Mouse (Mus musculus) brain, embryonic 14.5 days (tissue): ENCODE results near the gene Gigyf1. TPM values are rescaled to one million over a fixed set of nuclear protein-coding genes. Genes with fewer than 3 reads are reported as not detected.

ENCODE experiments used
- DNase-seq: peaks from one replicate; pipeline ENCODE4 v3.0.0-alpha.2; 2011; ENCODE audit warnings: low read depth
- CTCF ChIP-seq: fragments of 200-500 bp; IDR thresholded peaks from 2 replicates; pipeline ENCODE4 v1.5.1; 2012; ENCODE audit warnings: inconsistent platforms, mild to moderate bottlenecking, moderate library complexity, borderline replicate concordance; ENCODE audit not compliant: insufficient read depth, insufficient read length; ENCODE audit errors: extremely low read depth
- POLR2A ChIP-seq: fragments of 200-500 bp; IDR thresholded peaks from 2 replicates; pipeline ENCODE4 v1.6.1; 2012; ENCODE audit warnings: mild to moderate bottlenecking, inconsistent platforms, borderline replicate concordance; ENCODE audit not compliant: poor library complexity, insufficient read depth, insufficient read length, severe bottlenecking; ENCODE audit errors: extremely low read depth
- polyA plus RNA-seq: library from polyadenylated mRNA; depleted of rRNA; stranded (reverse); fragments of >200 nt; gene quantifications from 2 replicates; pipeline ENCODE4 v1.2.3, GENCODE M21; 2012

Gene Gigyf1
- polyA plus RNA-seq, 1 experiment: 56.9 TPM

DNA sequence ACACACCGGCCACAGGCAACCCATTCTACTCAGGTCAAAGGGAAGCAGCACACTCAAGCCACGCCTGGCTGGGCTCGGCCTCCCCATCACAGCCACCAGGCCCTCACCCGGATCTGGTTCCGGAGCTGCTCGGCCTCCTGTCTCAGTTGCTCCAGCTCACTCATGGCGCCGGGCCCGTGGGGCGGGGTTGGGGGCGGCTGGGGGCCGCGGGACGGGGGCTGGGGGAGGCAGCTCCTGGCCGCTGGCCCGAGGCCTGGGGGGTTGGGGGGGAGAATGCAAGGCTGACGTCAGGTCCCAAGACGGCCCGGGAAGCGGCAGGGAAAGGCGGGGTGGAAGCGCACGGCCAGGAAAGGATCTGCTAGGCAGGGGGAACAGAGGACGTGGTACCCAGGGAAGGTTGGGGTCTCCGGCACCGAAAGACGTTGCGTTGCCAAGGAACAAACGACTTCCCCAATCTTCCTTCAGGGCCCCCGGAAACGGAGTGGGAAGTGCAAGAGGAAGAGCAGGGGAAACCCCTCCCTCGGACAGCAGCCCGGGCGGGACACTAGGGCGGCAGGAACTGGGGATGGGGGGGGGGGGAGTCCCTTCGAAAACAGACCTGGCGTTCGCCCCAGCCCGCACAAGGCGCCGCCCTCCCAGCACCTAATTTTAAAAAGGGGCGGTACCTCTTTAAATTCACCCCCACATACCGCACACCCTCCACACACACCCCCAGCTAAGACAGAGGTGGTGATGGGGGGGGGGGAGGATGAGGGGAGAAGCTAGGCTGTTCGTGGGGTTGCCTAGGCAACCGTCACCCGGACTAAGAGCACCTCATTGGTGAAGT lies 12.5 kb downstream of the Gigyf1 start:
- DNase-seq: peak; percentile 98
- TF ChIP-seq CTCF: no peak
- TF ChIP-seq POLR2A: no peak

DNA sequence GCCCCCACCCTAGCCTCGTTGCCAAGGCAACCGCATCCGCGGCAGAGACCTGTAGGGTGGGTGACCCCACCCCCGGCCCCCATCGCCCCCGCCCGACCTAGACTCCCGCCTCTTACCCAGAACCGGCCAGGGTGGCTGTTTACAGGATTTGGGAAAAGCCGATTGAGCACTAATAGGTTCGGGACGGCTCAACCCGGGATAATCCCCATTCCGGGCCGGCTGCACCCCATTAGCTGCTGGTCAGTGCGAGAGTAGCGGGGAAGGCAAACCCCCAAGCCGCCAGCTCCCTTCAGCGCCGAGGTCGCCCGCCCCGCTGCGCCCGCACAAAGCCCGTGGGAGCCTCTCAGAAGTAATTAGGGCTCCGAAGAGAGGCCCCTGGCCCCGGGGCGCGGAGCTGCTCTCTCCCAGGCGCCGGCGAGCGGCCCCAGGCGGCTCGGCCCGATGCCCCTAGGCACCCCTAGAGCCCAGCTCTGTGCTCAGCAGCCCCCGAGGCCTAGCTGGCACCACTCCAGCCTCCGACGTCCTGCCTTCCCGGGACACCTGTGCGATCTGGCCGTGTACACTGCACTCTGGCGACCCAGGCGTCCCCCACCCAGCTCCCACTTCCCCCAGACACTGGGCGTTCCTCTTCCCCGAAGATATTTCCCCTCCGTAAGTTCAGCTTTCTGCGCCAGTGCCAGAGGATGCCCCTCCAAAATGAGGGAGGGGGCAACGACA lies 13.2 kb downstream of the Gigyf1 start:
- TF ChIP-seq CTCF (no peak), POLR2A (no peak)
- DNase-seq: no peak

DNA sequence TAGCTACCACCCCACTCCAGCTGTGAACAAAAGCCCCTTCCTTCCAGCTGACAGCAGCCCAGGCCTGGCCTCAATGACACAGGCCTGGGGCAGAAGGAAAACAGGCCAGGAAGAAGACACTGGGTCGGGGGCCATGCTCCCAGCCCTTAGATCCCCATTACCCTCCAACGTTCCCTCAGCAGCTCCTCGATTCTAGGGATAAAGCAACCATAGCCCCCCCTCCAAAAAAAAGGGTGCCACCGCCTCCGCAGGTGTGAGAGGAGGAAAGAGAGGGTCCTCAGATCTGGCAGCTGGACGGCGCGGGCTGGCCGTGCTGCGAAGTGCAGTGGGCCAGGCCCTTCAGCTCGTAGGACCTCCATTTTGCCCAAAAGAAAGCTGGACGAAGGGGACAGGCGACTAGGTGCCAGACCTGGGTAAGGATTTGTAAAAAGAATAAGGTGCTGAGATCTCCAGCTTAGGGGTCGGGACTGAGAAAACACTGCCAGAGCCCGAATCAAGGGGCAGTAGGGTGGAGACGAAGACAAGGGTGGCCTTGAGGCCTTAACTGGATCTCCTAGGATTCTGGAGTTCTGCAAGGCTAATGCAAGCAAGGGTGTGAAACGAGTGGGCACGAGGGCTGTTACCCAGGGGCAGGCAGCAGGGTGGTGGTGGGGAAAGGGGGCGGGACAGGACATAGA lies 13.9 kb downstream of the Gigyf1 start:
- no peak for DNase-seq
- TF ChIP-seq POLR2A: no peak
- no peak for TF ChIP-seq CTCF

DNA sequence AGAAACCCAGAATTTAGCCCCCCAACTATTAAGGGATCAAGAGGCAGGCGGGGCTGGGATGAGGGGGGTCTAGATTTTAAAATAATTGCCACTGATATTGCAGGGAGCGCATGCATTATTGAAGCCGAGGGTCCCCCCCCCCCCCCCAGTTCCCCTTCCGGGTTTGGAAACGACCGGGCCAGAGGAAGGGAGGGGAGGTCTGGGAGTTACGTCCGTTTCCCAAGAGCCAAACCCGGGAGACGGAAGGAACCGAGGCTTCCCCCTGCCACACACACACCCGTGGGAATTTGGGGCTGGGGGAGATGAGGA lies 14.4 kb downstream of the Gigyf1 start:
- DNase-seq: no peak
- TF ChIP-seq POLR2A (no peak), CTCF (no peak)

DNA sequence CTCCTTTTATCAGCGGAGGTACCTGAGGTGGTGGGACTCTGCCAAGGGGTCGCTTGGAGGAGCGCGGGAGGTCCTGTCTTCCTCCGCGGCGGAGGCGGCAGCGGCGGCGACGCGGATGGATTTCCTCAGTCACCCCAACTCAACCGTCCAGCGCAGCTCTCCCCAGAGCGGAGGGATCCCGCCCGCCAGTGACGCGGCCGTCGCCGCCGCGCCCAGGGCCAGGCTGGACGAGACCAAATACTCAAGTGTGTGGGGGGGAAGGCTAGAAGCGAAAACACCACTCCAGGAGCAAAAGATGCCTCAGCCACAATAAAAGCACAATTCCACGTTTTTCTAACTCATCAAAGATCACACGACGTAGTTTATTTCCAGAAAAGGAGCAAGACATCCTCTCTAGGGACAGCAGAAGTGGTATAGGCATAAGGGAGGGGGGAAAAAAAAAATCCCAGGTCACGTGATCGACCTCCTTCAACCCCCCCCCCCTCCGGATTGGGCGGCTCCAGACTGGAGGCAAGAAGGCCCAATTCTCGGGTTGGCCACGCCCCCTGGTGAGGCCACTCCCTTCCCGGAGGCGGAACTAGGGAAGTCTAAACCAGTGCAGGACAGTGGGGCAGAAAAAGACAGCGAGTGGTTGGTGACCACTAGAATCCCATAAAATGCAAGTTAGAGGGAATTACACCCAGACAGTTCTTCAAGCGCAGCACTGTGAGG lies 14.9 kb downstream of the Gigyf1 start, which contains the start of the genes Epo and Gnb2:
TSS of gene Epo (minus strand) at position 126 of the 711 bp plus-strand sequence.
TSS of gene Gnb2 (minus strand) at position 394 of the 711 bp plus-strand sequence.
- peak; percentile 72 for TF ChIP-seq POLR2A
- TF ChIP-seq CTCF: no peak
- DNase-seq: peak; percentile 99

DNA sequence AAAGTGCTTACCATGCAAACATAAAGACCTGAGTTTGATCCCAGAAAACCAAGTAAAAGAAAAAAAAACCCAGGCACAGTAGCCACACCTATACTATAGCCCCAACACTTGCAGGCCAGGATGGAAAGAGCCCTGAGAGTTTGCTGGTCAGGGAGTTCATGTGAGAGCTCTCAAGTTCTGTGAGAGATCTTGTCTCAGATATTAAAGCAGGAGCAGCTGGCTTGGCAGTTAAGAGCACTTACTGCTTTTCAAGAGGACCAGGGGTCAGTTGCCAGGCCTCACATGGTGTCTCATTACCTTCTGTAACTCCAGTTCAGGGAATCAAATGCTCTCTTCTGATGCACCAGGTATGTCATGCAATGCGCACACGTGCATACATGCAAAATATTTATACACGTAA lies 16.4 kb downstream of the Gigyf1 start:
- no peak for DNase-seq
- TF ChIP-seq CTCF (no peak), POLR2A (no peak)

DNA sequence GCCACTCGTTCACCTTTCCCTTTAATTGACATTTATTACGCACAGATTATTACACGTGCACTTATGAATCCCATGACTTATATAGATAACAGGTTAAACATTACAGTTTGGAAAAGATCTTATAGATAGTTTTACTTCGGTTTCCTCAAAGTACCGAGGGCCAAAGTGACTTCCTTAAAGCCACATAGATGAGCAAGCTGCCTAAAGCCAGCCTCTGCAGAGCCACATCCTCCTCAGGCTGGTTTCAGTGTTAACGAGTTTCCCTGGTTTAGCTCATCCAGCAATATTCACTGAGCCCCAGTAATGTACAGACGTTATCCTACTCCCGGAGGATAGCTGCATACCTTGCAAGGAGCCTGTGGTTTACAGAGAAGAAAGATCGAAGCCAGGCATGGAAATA lies 17.0 kb downstream of the Gigyf1 start:
- TF ChIP-seq POLR2A (no peak), CTCF (no peak)
- no peak for DNase-seq

DNA sequence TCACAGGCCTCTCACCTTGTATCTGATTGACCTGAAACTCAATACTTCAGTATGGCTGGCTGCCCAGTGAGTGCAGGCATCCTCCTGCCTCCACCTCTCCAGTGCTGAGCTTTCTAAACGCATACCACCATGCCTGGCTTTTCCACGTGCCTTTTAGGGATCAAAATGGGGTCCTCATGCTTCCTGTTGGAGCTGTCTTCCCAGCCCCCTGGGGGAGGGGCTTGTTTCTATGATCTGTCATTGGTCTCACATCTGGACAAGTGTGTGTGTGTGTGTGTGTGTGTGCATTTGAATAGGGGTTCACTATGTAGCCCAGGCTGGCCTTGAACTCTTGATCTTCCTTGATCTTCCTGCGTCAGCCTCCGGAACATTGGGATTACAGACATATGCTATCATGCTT lies 19.1 kb downstream of the Gigyf1 start:
- TF ChIP-seq CTCF: no peak
- no peak for DNase-seq

DNA sequence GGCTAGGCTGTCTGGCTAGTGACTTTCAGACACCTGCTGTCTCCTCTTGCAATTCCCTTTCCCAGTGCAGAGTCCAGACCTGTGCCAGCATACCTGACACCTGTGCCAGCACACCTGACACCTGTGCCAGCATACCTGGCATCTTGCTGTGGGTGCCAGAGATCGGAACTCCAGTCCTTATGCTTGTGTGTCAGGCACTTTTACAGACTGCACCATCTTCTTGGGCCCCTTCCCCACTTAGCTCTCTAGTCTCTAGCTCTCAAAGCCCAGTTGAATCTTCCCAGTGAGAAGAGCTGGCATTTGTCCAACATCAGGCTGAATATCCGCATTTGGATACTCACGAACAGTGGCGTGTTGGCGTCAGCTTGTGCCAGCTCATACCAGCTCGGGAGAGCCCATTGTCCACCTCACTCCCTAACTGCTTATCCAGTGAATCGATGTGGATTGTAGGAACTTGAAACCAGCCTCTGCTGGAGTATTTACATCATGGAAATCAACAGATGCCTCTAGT lies 21.0 kb downstream of the Gigyf1 start:
- TF ChIP-seq CTCF: no peak
- no peak for TF ChIP-seq POLR2A
- peak; percentile 88 for DNase-seq

DNA sequence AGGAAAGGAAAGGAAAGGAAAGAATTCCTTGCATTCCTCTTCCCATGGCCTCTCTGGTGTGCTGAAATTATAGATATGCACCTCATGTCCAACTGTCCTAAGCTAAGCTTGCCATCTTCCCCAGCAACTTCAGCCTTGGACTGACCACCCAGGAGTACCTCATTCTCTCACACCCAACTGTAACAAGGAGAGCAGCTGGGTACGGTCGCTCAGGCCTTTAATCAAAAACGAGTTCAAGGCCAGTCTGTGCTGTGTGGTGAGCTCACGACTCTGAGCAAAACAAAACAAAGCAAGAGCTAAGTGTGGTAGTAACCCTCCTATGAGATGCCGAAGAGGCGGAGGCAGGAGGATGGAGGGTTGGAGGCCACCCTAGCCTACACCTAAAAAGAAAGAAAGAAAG lies 22.6 kb downstream of the Gigyf1 start:
- TF ChIP-seq CTCF: no peak
- TF ChIP-seq POLR2A: no peak

More for the DNA sequence above, 22.6 kb downstream of the Gigyf1 start:
- no peak for DNase-seq
